Mouse (Mus musculus): ENCODE measurements around the gene Hormad2. TPM values are rescaled to one million over a fixed set of nuclear protein-coding genes. Genes with fewer than 3 reads are reported as not detected.

Gene Hormad2
- polyA plus RNA-seq, 1 experiment from 2014 or later, result not detected

- Histone ChIP-seq H3K36me3 (replicated peaks) (no peaks in the 10 kb centered on the region), H3K4me3 (replicated peaks) (no peak overlapping the region), H3K27ac (no peak overlapping the region), H3K4me1 (peaks cover 12% of the 10 kb centered on the region), H3K27me3 (peaks cover 54% of the 10 kb centered on the region), H3K9me3 (no peaks in the 10 kb centered on the region), H3K9ac (no peak overlapping the region), H3K4me2 (no peak overlapping the region)
- no peak for ATAC-seq (ENCODE audit: low FRiP score)
- WGBS, result 8% methylated on average over 6 of the region's 6 CpGs
Measured at GRCm38 (mm10) chr11:4308060-4308513, 132.8 kb downstream of the Hormad2 start.

DNA sequence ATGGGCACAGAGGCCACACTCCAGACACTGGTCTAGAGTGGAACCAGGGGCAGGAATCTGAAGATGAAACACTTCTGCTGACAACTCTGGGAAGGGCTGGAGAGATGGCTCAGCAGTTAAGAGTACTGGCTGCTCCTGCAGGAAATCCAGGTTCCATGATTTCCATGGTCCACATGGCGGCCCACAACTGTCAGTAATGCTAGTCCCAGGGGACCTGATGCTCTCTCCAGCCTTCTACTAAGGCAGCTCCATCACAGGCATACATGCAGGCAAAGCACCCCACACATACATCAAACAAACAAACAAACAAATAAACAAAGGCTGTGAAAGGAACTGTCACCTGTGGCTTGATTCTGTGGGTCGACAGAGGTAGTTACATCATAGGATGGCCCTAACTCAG, 134.8 kb downstream of the Hormad2 start:
- H3K9ac ChIP-seq, result no peak overlapping the region
- H3K27me3 ChIP-seq, result peaks cover 54% of the 10 kb centered on the region
- no peak for ATAC-seq (ENCODE audit: low FRiP score)
- no peaks in the 10 kb centered on the region for H3K36me3 ChIP-seq (replicated peaks)
- no peak overlapping the region for H3K27ac ChIP-seq
- WGBS, result 81% methylated on average over 2 of the region's 2 CpGs
- peaks cover 19% of the 10 kb centered on the region for H3K4me1 ChIP-seq
- no peaks in the 10 kb centered on the region for H3K9me3 ChIP-seq
- H3K4me3 ChIP-seq (replicated peaks), result no peak overlapping the region
- no peak overlapping the region for H3K4me2 ChIP-seq

GRCm38 (mm10) chr11:4305090-4305489, 135.8 kb downstream of the Hormad2 start:
- Histone ChIP-seq H3K4me2 (no peak overlapping the region), H3K27me3 (peaks cover 56% of the 10 kb centered on the region), H3K27ac (no peak overlapping the region), H3K4me1 (peaks cover 19% of the 10 kb centered on the region), H3K4me3 (replicated peaks) (no peak overlapping the region), H3K9me3 (no peaks in the 10 kb centered on the region), H3K36me3 (replicated peaks) (no peaks in the 10 kb centered on the region), H3K9ac (no peak overlapping the region)
- 88% methylated on average over 4 of the region's 4 CpGs for WGBS
- ATAC-seq (ENCODE audit: low FRiP score), result no peak

DNA sequence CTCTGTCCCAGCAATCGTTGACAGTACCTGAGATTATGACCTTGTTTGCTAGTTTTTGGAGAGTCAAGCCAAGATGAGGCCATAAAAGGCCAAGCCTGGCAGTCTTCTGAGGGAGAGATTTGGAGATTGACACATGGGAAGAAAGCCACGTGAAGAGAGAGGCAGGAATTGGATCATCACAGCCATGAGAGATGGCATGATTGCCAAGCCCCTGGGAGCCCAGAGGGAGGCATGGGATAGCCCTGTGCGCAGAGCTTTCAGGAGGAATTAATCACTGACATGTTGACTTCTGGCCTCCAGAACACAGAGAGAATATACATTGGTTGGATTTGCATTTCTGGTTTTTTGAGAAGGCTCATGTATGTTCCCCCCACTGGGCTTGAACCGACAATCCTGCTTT, 136.7 kb downstream of the Hormad2 start:
- peaks cover 19% of the 10 kb centered on the region for H3K4me1 ChIP-seq
- no peak overlapping the region for H3K4me2 ChIP-seq
- no peak for ATAC-seq (ENCODE audit: low FRiP score)
- H3K27me3 ChIP-seq, result peaks cover 57% of the 10 kb centered on the region
- WGBS, result 76% methylated on average over 4 of the region's 4 CpGs
- no peak overlapping the region for H3K9ac ChIP-seq
- no peak overlapping the region for H3K27ac ChIP-seq
- no peak overlapping the region for H3K4me3 ChIP-seq (replicated peaks)
- no peaks in the 10 kb centered on the region for H3K36me3 ChIP-seq (replicated peaks)
- H3K9me3 ChIP-seq, result no peaks in the 10 kb centered on the region

GRCm38 (mm10) chr11:4303033-4303432, 137.9 kb downstream of the Hormad2 start:
- H3K9ac ChIP-seq, result no peak overlapping the region
- H3K4me2 ChIP-seq, result no peak overlapping the region
- H3K4me1 ChIP-seq, result peaks cover 7% of the 10 kb centered on the region
- peaks cover 52% of the 10 kb centered on the region for H3K27me3 ChIP-seq
- no peak overlapping the region for H3K27ac ChIP-seq
- no peak overlapping the region for H3K4me3 ChIP-seq (replicated peaks)
- whole genome bisulfite sequencing, result 45% methylated on average over 9 of the region's 9 CpGs
- no peak for ATAC-seq (ENCODE audit: low FRiP score)
- H3K36me3 ChIP-seq (replicated peaks), result no peaks in the 10 kb centered on the region
- H3K9me3 ChIP-seq, result no peaks in the 10 kb centered on the region

DNA sequence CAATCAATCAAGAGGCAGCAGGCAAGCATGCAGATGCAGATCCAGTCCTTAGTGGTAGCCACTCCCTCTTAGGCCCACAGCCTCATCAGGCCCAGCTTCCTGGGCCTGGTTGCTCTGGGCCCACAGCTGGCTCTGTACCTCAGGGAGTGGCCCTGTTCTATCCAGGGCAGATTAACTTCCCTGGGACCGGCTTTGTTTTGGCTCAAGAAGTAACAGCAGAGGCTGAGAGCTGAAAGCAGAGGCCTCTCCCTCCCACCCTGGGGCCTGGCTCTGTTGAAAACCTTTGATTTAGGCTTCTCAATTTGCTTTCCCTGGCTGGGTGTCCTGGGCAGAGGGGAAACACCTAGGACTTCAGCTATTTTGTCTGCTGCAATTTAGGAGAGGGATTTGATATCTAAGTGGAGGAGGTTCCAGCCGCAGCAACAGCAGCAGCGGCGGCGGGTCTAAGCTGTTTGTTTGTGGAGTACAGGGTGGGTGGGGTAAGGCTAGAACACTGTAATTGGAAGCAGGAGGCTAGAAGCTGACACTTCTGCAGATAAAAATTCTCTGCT, 138.5 kb downstream of the Hormad2 start:
- Histone ChIP-seq H3K9ac (no peak overlapping the region), H3K9me3 (no peaks in the 10 kb centered on the region), H3K27me3 (peaks cover 46% of the 10 kb centered on the region), H3K36me3 (replicated peaks) (no peaks in the 10 kb centered on the region), H3K4me3 (replicated peaks) (no peak overlapping the region), H3K4me1 (peaks cover 7% of the 10 kb centered on the region), H3K4me2 (no peak overlapping the region), H3K27ac (peak overlapping the region; percentile 10; the same call in 1 of the 2 replicates)
- 24% methylated on average over 5 of the region's 5 CpGs for WGBS
- no peak for ATAC-seq (ENCODE audit: low FRiP score)

- no peak overlapping the region for H3K27ac ChIP-seq
- H3K4me3 ChIP-seq (replicated peaks), result no peak overlapping the region
- no peak for ATAC-seq (ENCODE audit: low FRiP score)
- WGBS, result 88% methylated on average over 3 of the region's 3 CpGs
- peaks cover 7% of the 10 kb centered on the region for H3K4me1 ChIP-seq
- H3K27me3 ChIP-seq, result peaks cover 37% of the 10 kb centered on the region
- no peak overlapping the region for H3K4me2 ChIP-seq
- H3K36me3 ChIP-seq (replicated peaks), result no peaks in the 10 kb centered on the region
- no peak overlapping the region for H3K9ac ChIP-seq
- H3K9me3 ChIP-seq, result no peaks in the 10 kb centered on the region
Measured at GRCm38 (mm10) chr11:4300683-4301082, 140.2 kb downstream of the Hormad2 start.

GRCm38 (mm10) chr11:4299735-4300474, 141.0 kb downstream of the Hormad2 start:
- no peaks in the 10 kb centered on the region for H3K36me3 ChIP-seq (replicated peaks)
- no peak for ATAC-seq (ENCODE audit: low FRiP score)
- no peaks in the 10 kb centered on the region for H3K9me3 ChIP-seq
- peaks cover 33% of the 10 kb centered on the region for H3K27me3 ChIP-seq
- H3K4me3 ChIP-seq (replicated peaks), result no peak overlapping the region
- no peak overlapping the region for H3K9ac ChIP-seq
- no peak overlapping the region for H3K27ac ChIP-seq
- H3K4me1 ChIP-seq, result peaks cover 12% of the 10 kb centered on the region
- H3K4me2 ChIP-seq, result no peak overlapping the region
- 81% methylated on average over 14 of the region's 14 CpGs for WGBS

DNA sequence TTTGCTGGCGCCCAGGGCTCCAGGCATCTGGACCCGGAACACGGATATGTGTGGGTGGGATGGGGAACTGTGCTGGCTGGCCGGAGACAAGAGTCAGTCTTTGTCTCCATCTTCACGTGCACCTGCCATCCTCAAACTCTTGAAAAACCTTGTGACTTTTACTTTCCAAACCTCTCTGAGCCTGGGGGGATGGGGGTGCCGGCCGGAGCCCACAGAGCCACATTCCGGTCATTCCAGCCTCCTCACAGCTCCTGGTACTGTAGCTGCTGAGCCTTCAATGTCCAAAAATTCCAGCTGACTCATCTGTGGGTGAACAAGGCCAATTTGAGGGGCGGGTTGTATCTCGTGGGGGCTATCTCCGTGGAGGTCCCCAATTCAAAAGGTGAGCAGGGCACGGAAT, 141.7 kb downstream of the Hormad2 start:
- H3K27ac ChIP-seq, result no peak overlapping the region
- H3K4me3 ChIP-seq (replicated peaks), result no peak overlapping the region
- peaks cover 12% of the 10 kb centered on the region for H3K4me1 ChIP-seq
- no peaks in the 10 kb centered on the region for H3K36me3 ChIP-seq (replicated peaks)
- peaks cover 30% of the 10 kb centered on the region for H3K27me3 ChIP-seq
- no peak for ATAC-seq (ENCODE audit: low FRiP score)
- WGBS, result 55% methylated on average over 12 of the region's 12 CpGs
- H3K9me3 ChIP-seq, result no peaks in the 10 kb centered on the region
- H3K9ac ChIP-seq, result no peak overlapping the region
- no peak overlapping the region for H3K4me2 ChIP-seq

DNA sequence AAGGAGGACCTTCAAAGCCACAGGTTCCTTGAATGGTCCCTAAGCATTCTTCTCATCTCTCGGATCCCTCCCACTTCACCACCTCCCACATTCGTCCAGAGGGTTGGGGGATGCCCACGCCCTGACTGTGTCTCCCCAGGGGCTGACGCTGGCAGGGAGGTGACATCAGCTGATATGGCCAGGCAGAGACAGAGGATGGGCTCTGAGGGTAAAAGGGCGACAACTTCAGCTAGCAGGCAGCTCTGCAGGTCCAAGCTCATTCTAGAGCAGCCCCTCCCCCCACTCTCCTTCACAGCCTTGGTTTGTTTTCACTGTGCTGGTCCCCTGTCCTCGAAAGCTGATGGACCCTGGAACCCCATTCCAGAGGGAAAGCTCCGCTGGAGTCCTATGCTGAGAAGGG, 142.3 kb downstream of the Hormad2 start:
- Histone ChIP-seq H3K4me2 (no peak overlapping the region), H3K36me3 (replicated peaks) (no peaks in the 10 kb centered on the region), H3K27ac (no peak overlapping the region), H3K9me3 (no peaks in the 10 kb centered on the region), H3K27me3 (peaks cover 32% of the 10 kb centered on the region), H3K9ac (no peak overlapping the region), H3K4me3 (replicated peaks) (no peak overlapping the region), H3K4me1 (peaks cover 12% of the 10 kb centered on the region)
- WGBS, result 49% methylated on average over 7 of the region's 7 CpGs
- no peak for ATAC-seq (ENCODE audit: low FRiP score)

DNA sequence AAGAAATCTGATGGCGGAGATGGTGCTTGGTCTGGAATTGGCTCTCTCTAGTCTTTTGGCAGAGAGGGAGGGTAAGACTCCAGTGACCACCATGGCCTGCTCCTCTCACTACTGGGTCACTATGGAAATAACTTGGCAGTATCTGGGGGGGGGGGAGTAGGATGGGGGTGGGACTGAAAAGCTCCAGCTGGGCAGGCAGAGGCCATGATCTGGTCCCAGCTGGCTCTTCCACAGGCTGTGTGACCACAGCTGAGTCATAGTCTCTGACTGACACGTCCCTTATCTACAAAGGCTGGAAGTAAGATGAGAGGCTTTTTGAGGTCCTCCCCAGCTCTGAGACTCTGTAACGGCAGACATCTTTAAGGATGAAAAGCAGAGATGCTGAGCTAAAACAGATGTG, 143.2 kb downstream of the Hormad2 start:
- no peak overlapping the region for H3K4me2 ChIP-seq
- H3K27me3 ChIP-seq, result peaks cover 24% of the 10 kb centered on the region; the same call in 1 of the 2 replicates
- H3K27ac ChIP-seq, result no peak overlapping the region
- peaks cover 11% of the 10 kb centered on the region for H3K4me1 ChIP-seq
- H3K4me3 ChIP-seq (replicated peaks), result no peak overlapping the region
- H3K9me3 ChIP-seq, result no peaks in the 10 kb centered on the region
- no peaks in the 10 kb centered on the region for H3K36me3 ChIP-seq (replicated peaks)
- WGBS, result 80% methylated on average over 3 of the region's 3 CpGs
- ATAC-seq (ENCODE audit: low FRiP score), result no peak
- no peak overlapping the region for H3K9ac ChIP-seq

DNA sequence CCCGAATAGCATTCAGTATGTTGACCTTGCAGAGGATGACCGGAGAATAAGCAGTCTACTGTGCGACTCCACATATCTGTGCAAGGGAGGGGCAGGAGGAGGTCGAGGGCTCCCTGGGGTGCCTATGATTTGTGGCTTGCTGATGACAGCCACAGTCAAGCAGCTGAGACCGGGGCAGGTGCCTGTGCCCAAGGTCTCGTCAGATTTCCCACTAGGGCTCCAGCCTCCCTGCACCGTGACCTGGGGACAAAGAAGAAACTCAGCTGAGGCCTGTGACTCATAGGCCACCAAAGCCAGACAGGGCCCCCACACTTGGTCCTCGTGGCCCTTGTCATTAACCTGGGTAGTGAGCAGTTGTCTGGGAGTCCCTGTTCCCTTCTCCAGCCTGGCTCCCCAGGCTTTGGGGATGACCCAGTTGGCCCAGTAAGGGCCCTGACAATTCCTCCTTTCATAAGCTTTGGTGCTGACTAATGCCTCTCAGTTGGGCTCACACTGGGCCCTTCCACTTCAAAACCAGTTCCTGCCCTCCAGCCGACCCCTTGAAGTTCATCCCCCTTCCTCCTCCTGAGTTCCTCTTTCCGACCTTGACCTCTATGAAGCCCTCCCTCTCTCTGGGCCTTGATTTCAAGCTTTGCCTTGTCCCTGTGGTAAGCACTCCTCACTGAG, 144.2 kb downstream of the Hormad2 start:
- no peaks in the 10 kb centered on the region for H3K9me3 ChIP-seq
- 73% methylated on average over 10 of the region's 10 CpGs for WGBS
- no peaks in the 10 kb centered on the region for H3K36me3 ChIP-seq (replicated peaks)
- H3K9ac ChIP-seq, result no peak overlapping the region
- H3K27ac ChIP-seq, result no peak overlapping the region
- 0 out of 2 replicates have a peak, but pooled peaks cover 5% of the 10 kb centered on the region for H3K4me1 ChIP-seq
- no peak overlapping the region for H3K4me3 ChIP-seq (replicated peaks)
- ATAC-seq (ENCODE audit: low FRiP score), result no peak
- H3K4me2 ChIP-seq, result no peak overlapping the region
- 0 out of 2 replicates have a peak, but pooled peaks cover 18% of the 10 kb centered on the region for H3K27me3 ChIP-seq

All from forebrain, embryonic 12.5 days (tissue).